Mouse (Mus musculus): ENCODE measurements around the gene Vcam1.

DNA sequence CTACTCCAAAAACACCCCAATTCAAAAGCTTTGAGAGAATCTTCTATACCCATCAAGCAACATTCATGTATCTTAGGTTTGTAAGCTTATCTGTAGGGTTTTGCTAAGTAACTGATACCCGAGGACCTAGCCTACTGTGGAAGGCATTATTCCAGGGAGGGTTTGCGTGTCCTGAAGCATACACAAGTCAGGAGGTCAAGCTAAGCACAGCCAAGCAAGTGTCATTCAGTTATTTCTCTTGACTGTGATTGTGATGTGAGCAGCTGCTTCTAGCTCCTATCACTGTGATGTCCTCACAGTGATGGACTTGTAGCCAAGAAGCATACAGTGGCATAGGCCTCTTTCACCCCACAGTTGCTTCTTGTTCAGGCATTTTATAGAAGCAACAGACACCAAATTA lies 35.2 kb downstream of the Vcam1 start:
- TF ChIP-seq EP300 (IDR thresholded peaks at IDR 0.05): no peak
- TF ChIP-seq CTCF (IDR thresholded peaks at IDR 0.05): no peak

All from lung, postnatal 0 days (tissue).